Mouse (Mus musculus): Measurements from ENCODE around the gene Kcnj9. TPM values are rescaled to one million over a fixed set of nuclear protein-coding genes. Genes with fewer than 3 reads are reported as not detected.

Kcnj9 gene
- total and polyA plus RNA-seq, 3 experiments = 0.04 TPM; not detected in 2

GRCm38 (mm10) chr1:172309699-172310398 is 19.3 kb downstream of the Kcnj9 start:
- WGBS = under 1% methylated on average over 14 of the region's 14 CpGs
- Histone ChIP-seq H3K9ac (ENCODE audit: low read depth, low read length) (peak overlapping the region; percentile 80), H3K36me3 (ENCODE audit: control insufficient read depth, insufficient read depth, low read length) (no peaks in the 10 kb centered on the region), H3K4me1 (ENCODE audit: control insufficient read depth, insufficient read depth, low read length) (peaks cover 7% of the 10 kb centered on the region), H3K27ac (peak overlapping the region; percentile 99), H3K4me3 (peak overlapping the region; percentile 50), H3K27me3 (ENCODE audit: control insufficient read depth, insufficient read depth, low read length) (no peaks in the 10 kb centered on the region), H3K79me2 (replicated peaks; ENCODE audit: control insufficient read depth, insufficient read depth, low read length) (no peaks in the 10 kb centered on the region)
- DNase-seq = peak; percentile 89 to 92
- TF ChIP-seq EP300 (IDR thresholded peaks at IDR 0.05; ENCODE audit: insufficient read depth, low read depth, low read length) (peak; percentile 100), CTCF (IDR thresholded peaks at IDR 0.05) (peak; percentile 67), POLR2A (IDR thresholded peaks at IDR 0.05; ENCODE audit: insufficient read depth, low read depth, low read length) (peak; percentile 73)
- intact Hi-C loops (cut with DNase I) = loop anchor here (1.0 to 5.0 kb wide), 8 partner anchors 63 to 263 kb away; partner anchors contain the start of genes Dcaf8 and Pex19

- no peak for TF ChIP-seq EP300 (IDR thresholded peaks at IDR 0.05; ENCODE audit: insufficient read depth, low read depth, low read length)
- no peak for TF ChIP-seq POLR2A (IDR thresholded peaks at IDR 0.05; ENCODE audit: insufficient read depth, low read depth, low read length)
- no peak for TF ChIP-seq CTCF (IDR thresholded peaks at IDR 0.05)
- 100% methylated on average over 1 of the region's 1 CpGs for WGBS
- peaks cover 7% of the 10 kb centered on the region for H3K4me1 ChIP-seq (ENCODE audit: control insufficient read depth, insufficient read depth, low read length)
- no peak for DNase-seq
- no peaks in the 10 kb centered on the region for H3K36me3 ChIP-seq (ENCODE audit: control insufficient read depth, insufficient read depth, low read length)
- no peaks in the 10 kb centered on the region for H3K27me3 ChIP-seq (ENCODE audit: control insufficient read depth, insufficient read depth, low read length)
- H3K9ac ChIP-seq (ENCODE audit: low read depth, low read length) = no peak overlapping the region
- H3K27ac ChIP-seq = no peak overlapping the region
- intact Hi-C loops (cut with DNase I) = loop anchor here (2.0 to 5.0 kb wide), 2 partner anchors 61 to 188 kb away; no protein-coding TSS in a partner anchor
- no peaks in the 10 kb centered on the region for H3K79me2 ChIP-seq (replicated peaks; ENCODE audit: control insufficient read depth, insufficient read depth, low read length)
- H3K4me3 ChIP-seq = no peak overlapping the region
Observed at GRCm38 (mm10) chr1:172308409-172308808, 20.7 kb downstream of the Kcnj9 start.

- no peak for DNase-seq
- no peak overlapping the region for H3K9ac ChIP-seq (ENCODE audit: low read depth, low read length)
- H3K27me3 ChIP-seq (ENCODE audit: control insufficient read depth, insufficient read depth, low read length) = no peaks in the 10 kb centered on the region
- H3K4me3 ChIP-seq = no peak overlapping the region
- no peak for TF ChIP-seq POLR2A (IDR thresholded peaks at IDR 0.05; ENCODE audit: insufficient read depth, low read depth, low read length)
- no peak for TF ChIP-seq CTCF (IDR thresholded peaks at IDR 0.05)
- TF ChIP-seq EP300 (IDR thresholded peaks at IDR 0.05; ENCODE audit: insufficient read depth, low read depth, low read length) = no peak
- intact Hi-C loops (cut with DNase I) = loop anchor here (2.0 to 5.0 kb wide), 2 partner anchors 61 to 187 kb away; no protein-coding TSS in a partner anchor
- no peaks in the 10 kb centered on the region for H3K79me2 ChIP-seq (replicated peaks; ENCODE audit: control insufficient read depth, insufficient read depth, low read length)
- 85% methylated on average over 10 of the region's 10 CpGs for WGBS
- peaks cover 5% of the 10 kb centered on the region for H3K4me1 ChIP-seq (ENCODE audit: control insufficient read depth, insufficient read depth, low read length)
- H3K36me3 ChIP-seq (ENCODE audit: control insufficient read depth, insufficient read depth, low read length) = no peaks in the 10 kb centered on the region
- no peak overlapping the region for H3K27ac ChIP-seq
Observed at GRCm38 (mm10) chr1:172307936-172308335, 21.2 kb downstream of the Kcnj9 start.

- intact Hi-C loops (cut with DNase I) = loop anchor here (5.0 kb wide), 1 partner anchor 60 kb away; no protein-coding TSS in a partner anchor
- TF ChIP-seq CTCF (IDR thresholded peaks at IDR 0.05) (no peak), EP300 (IDR thresholded peaks at IDR 0.05; ENCODE audit: insufficient read depth, low read depth, low read length) (no peak), POLR2A (IDR thresholded peaks at IDR 0.05; ENCODE audit: insufficient read depth, low read depth, low read length) (no peak)
- Histone ChIP-seq H3K36me3 (ENCODE audit: control insufficient read depth, insufficient read depth, low read length) (no peaks in the 10 kb centered on the region), H3K27ac (no peak overlapping the region), H3K4me3 (no peak overlapping the region), H3K4me1 (ENCODE audit: control insufficient read depth, insufficient read depth, low read length) (peaks cover 7% of the 10 kb centered on the region), H3K79me2 (replicated peaks; ENCODE audit: control insufficient read depth, insufficient read depth, low read length) (no peaks in the 10 kb centered on the region), H3K27me3 (ENCODE audit: control insufficient read depth, insufficient read depth, low read length) (no peaks in the 10 kb centered on the region), H3K9ac (ENCODE audit: low read depth, low read length) (no peak overlapping the region)
- DNase-seq = no peak
- WGBS = 58% methylated on average over 6 of the region's 6 CpGs
Observed at GRCm38 (mm10) chr1:172306885-172307284, 22.2 kb downstream of the Kcnj9 start.

GRCm38 (mm10) chr1:172306196-172306595 is 22.9 kb downstream of the Kcnj9 start:
- H3K27ac ChIP-seq = no peak overlapping the region; the same call in 1 of the 2 replicates
- no peaks in the 10 kb centered on the region for H3K36me3 ChIP-seq (ENCODE audit: control insufficient read depth, insufficient read depth, low read length)
- TF ChIP-seq CTCF (IDR thresholded peaks at IDR 0.05) (no peak), EP300 (IDR thresholded peaks at IDR 0.05; ENCODE audit: insufficient read depth, low read depth, low read length) (no peak), POLR2A (IDR thresholded peaks at IDR 0.05; ENCODE audit: insufficient read depth, low read depth, low read length) (no peak)
- no peak overlapping the region for H3K9ac ChIP-seq (ENCODE audit: low read depth, low read length)
- H3K79me2 ChIP-seq (replicated peaks; ENCODE audit: control insufficient read depth, insufficient read depth, low read length) = no peaks in the 10 kb centered on the region
- H3K27me3 ChIP-seq (ENCODE audit: control insufficient read depth, insufficient read depth, low read length) = no peaks in the 10 kb centered on the region
- intact Hi-C loops (cut with DNase I) = loop anchor here (5.0 kb wide), 1 partner anchor 59 kb away; no protein-coding TSS in a partner anchor
- DNase-seq = no peak
- WGBS = 50% methylated on average over 4 of the region's 4 CpGs
- H3K4me1 ChIP-seq (ENCODE audit: control insufficient read depth, insufficient read depth, low read length) = peaks cover 7% of the 10 kb centered on the region
- H3K4me3 ChIP-seq = no peak overlapping the region

DNA sequence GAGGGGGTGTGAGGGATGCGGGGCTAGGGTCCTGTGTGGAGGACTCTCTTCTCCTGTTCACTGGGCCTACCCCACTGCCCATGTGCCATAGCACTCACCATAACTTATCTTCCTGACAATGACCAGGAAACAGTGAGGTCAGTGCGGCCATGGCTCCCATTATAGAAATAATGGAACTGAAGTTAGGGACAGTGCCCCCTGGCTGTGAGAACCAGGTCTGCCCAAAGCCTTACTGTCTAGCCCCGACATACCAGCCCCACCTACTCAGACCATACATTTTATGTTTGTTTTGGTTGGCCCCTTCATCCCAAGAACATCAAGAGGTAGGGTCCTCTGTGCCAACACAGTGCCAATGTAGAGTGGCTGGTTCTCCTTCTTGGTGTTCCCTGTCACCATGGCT is 23.5 kb downstream of the Kcnj9 start:
- Histone ChIP-seq H3K79me2 (replicated peaks; ENCODE audit: control insufficient read depth, insufficient read depth, low read length) (no peaks in the 10 kb centered on the region), H3K27me3 (ENCODE audit: control insufficient read depth, insufficient read depth, low read length) (no peaks in the 10 kb centered on the region), H3K27ac (no peak overlapping the region; the same call in 1 of the 2 replicates), H3K4me3 (no peak overlapping the region), H3K9ac (ENCODE audit: low read depth, low read length) (no peak overlapping the region), H3K36me3 (ENCODE audit: control insufficient read depth, insufficient read depth, low read length) (no peaks in the 10 kb centered on the region), H3K4me1 (ENCODE audit: control insufficient read depth, insufficient read depth, low read length) (peaks cover 7% of the 10 kb centered on the region)
- TF ChIP-seq EP300 (IDR thresholded peaks at IDR 0.05; ENCODE audit: insufficient read depth, low read depth, low read length) (no peak), POLR2A (IDR thresholded peaks at IDR 0.05; ENCODE audit: insufficient read depth, low read depth, low read length) (no peak), CTCF (IDR thresholded peaks at IDR 0.05) (peak; percentile 49)
- DNase-seq = no peak
- intact Hi-C loops (cut with DNase I) = loop anchor here (5.0 kb wide), 1 partner anchor 58 kb away; no protein-coding TSS in a partner anchor
- WGBS = 66% methylated on average over 3 of the region's 3 CpGs
